Mouse (Mus musculus) cerebellum, adult 11 months (tissue): Measurements from ENCODE around the gene Nubp1.

Source experiments
- DNase-seq: peaks from one replicate; pipeline ENCODE4 v3.0.0; 2022

Gene Nubp1

DNA sequence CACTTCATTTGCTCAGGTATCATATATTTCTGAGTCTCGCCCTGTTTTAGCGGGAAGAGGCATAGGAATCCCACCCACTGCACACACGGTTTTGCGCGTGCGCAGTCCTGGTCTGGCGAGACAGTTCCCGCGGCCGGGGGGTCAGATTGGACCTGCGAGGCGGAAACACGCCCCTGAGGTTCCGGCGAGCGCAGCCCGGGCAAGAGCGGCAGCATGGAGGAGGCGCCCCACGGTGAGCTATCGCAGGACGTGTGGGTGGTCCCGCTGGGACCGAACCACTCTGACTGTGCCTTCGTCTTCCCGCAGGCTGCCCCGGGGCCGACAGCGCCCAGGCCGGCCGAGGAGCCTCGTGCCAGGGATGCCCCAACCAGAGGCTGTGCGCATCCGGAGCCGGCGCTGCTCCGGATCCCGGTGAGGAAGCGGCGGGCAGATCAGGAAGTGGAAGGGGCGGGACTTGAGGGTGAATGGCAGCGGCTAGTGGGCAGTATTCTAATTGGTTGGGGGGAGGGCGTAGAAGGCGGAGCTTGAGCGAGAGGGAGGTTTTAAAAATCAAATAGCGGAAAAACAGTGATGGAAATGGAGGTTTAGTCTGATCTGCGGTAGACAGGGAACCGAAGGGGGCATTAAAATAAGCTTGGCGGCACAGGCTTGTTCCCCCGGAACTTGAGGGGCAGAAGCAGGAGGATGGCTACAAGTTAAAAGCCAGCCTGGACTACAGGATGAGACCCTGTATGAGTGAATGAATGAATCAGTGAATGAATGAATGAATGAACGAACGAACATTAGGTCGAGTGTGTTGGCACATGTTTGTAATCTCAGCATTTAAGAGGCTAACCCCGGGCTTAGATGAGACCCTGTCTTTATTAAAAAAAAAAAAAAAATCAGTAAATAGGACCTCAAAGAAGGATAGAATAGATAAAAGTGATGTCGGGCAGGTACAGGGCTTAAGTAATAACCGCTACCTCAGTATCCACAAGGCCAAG lies at the start of gene Nubp1:
Gene Nubp1, plus strand, starts transcription at position 185 of the 983 bp plus-strand sequence.
- DNase-seq, result peak; percentile 95

DNA sequence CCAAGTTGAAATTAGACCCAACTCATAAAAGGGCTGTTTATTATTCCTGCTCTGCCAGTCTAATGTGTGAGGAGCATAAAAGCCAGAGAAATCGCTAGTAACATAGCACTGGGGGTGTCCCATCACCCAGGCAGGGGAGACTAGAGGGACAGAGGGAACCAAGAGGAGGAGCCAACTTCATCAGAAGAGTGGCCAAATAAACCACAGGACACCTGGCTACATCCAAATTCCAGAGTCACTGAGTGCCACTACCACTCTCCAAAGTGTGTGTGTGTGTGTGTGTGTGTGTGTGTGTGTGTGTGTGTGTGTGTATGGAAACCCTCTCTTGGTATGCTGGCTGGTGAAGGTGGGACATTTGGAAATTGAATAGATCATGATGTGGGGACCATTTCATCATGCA lies 48.7 kb upstream of the Nubp1 start:
- DNase-seq, result no peak

- DNase-seq, result no peak
Observed at GRCm38 (mm10) chr16:10365796-10366195, 46.0 kb upstream of the Nubp1 start.

GRCm38 (mm10) chr16:10366240-10367217 lies 45.2 kb upstream of the Nubp1 start:
- DNase-seq, result no peak

- DNase-seq, result no peak
Observed at GRCm38 (mm10) chr16:10369468-10369934, 42.2 kb upstream of the Nubp1 start.

- DNase-seq, result no peak
Observed at GRCm38 (mm10) chr16:10369996-10370395, 41.8 kb upstream of the Nubp1 start.

DNA sequence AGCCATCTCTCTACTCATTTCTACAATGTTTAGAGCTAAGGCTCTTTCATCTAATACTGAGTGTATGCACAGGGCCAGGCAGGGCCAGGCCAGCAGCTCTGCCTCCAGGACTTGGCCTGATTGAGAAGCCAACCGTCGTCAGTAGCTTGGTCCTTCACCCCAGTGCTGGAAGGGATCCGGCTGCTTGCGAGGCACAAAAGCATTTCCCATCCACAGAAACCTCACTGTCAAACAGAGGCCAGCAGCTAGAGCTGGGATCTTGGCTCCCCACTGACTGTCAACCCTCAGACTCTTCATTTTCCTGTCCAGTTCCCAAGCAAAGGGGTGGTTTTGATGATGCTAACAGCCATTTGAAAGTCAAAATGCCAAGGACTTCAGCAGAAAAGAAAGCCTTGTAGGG lies 39.4 kb upstream of the Nubp1 start:
- DNase-seq, result no peak

DNA sequence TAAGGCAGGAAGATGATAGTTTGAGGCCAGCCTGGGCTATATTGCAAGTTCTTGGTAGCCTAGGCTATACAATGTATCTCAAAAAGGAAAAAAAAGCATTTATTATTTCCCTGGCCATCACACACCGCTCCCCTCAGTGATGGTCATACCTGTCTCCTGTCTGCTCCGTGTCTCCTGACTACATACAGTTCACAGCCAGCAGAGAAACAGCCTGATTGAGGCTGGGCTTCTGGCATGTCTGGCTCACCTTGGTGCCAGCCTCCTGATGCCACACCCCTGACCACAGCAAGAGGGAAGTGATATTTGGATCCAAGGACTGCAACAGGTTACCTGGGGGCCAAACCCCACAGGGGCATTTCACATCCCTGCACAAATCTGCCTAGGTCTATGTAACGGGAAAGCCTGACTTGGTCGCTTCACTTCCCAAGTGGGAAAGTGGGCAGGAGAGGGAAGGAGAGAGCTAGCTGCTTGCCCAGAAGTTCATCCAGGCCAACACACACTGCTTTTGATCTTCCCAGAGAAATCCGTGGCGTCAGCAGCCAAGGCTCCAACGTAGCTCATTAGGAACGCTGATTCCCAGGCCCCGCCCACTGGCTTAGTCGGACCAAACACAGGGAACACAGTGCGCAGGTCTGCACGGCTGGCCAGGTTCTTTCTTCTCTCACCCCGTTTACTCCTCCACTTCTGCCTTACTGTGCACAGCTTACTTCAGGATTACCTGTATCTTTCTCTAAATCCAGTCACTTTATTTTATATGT lies 37.3 kb upstream of the Nubp1 start:
- no peak for DNase-seq

GRCm38 (mm10) chr16:10377286-10377685 lies 34.5 kb upstream of the Nubp1 start:
- no peak for DNase-seq

DNA sequence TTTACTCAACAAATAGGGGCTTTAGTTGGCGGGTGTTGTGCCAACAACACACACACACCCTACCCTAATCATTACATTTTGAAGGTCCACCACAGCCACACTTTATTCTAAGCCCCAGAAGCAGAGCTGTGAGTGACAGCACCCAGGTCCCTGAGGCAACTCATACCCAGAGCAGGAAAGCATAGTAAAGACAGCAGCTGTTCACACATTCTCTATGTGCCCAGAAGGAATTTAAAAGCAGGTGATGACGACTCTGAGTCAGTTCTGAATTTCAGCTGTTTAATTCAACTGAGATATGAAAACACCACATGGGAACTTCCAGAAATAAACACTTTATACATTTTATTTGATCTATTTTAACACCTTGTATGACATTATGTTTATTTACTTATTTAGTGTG lies 32.2 kb upstream of the Nubp1 start:
- DNase-seq, result no peak

- DNase-seq, result no peak
Observed at GRCm38 (mm10) chr16:10384060-10384497, 27.7 kb upstream of the Nubp1 start.

DNA sequence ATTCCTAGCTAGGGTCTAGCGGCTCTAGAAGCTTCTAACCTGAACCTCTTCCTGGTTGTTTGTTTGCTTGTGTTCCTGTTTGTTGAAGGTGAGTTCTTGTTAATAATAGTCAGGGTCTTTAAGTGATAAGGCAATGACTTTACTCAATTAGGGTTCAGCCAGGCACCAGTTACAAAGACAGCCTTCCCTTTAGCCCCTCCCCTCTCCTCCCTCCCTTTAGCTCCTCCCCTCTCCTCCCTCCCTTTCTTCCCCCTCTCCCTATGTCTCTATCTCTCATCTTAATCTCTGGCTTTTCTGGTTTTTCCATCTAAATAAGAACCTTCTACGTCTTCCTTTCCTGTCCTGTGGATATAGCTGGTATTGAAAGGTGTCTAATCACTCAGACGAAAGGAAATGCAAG lies 27.2 kb upstream of the Nubp1 start:
- no peak for DNase-seq

DNA sequence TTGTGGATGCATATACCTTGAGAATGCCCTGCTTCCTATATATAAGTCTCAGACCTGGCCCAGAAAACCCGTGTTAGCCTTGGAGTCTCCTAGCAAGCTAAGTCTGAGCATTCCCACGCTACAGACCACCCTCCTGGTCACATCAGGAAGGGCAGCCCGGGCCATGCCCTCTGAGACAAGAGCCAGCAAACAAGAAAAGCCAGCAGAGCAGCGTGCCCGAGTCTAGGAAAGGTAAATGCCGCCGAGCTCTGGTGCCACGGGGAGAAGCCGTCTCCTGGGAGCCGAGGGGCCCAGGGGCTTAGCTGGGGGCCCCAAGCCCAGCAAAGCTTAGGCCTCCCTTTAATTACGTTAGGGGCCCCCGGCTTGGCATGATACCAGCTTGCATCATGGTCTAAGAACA lies 26.5 kb upstream of the Nubp1 start:
- no peak for DNase-seq

DNA sequence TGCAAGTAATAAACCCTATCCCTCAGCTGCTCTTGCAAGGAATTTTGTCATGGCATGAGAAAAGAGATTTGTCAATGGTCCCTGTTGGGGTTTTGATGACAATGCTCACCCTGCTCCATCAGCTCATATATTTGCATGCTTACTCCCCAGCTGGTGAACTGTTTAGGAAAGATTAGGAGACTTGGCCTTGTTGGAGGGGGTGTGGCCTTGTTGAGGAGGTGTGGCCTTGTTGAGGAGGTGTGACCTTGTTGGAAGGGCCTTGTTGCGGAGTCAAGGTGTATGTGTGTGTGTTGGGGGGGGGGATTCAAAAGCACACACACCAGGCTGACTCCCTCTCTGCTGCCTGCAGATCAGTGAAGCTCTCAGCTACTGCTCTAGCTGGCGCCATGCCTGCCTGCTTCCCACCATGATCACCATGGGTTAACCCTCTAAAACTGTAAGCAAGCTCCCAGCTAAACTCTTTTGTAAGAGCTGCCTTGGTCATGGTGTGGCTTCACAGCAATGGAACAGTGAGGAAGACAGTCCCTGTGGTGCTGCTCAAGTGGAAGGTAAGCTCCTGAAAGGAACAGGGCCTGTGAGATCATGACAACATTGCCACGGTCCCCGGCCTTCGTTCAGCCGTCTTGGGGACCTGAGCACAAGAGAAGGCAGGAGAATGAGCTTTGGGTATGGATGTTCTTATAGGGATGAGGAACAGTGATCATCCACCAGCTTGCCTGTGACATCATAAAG lies 22.9 kb upstream of the Nubp1 start:
- no peak for DNase-seq

- no peak for DNase-seq
Observed at GRCm38 (mm10) chr16:10392587-10392986, 19.2 kb upstream of the Nubp1 start.

DNA sequence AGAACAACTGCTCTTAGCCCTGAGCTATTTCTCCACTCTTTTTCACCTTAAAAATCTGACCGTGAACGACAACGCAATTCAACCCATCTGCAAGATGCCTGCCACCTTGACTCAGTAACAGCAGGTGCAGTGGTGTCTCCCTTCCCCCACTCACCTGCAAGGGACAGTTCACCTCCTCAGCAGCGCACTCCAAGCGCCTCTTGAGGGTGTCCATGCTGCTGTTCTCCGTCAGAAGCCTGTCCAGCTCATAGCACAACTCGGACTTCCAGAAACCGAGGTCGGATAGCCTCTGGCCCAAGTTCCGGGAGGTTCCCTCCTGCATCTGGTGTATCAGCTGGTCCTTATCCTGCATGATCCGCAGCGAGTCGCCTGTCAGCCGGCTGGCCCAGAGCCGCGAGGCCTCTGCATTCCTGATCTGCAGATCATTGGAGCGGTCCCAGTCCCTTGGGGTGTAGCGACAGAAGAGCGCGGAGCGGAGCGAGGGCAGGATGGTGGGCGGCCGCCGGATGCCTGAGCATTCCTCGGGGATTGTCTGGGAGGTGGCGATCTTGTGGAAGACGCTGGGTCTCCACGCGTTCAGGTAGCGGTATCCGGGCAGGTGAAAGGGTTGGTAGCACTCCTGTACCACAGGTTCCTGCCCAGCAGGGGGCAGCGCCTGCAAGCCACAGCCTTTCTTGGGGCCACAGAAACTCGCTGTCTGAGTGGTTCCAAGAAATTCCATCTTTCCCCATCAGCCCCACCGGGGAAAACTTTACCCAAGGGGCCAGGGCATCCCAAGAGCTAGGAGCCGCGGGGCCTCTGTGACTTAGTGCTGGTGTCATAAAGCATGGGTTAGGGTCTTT lies 16.8 kb upstream of the Nubp1 start, which contains the start of gene Tekt5:
Gene Tekt5, minus strand, starts transcription at position 792 of the 842 bp plus-strand sequence.
- no peak for DNase-seq

DNA sequence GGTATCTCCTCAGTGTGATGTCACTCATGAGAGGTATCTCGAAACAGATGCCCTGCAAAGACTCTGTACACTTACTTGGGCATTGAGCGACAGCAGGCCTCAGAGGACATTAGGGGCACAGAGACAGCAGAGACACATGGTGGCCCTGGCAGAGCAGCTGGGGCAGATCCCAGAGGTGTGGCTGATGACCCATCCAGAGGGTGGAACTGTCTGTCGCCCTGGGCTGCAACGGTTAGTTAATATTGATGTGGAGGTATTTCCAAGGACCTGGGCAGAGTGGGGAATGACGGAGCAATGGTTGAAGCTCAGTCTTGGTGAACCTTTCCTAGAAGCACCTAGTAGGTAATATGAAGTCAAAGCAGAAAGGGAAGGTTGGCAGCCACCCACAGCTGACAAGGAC lies 13.0 kb upstream of the Nubp1 start:
- no peak for DNase-seq

DNA sequence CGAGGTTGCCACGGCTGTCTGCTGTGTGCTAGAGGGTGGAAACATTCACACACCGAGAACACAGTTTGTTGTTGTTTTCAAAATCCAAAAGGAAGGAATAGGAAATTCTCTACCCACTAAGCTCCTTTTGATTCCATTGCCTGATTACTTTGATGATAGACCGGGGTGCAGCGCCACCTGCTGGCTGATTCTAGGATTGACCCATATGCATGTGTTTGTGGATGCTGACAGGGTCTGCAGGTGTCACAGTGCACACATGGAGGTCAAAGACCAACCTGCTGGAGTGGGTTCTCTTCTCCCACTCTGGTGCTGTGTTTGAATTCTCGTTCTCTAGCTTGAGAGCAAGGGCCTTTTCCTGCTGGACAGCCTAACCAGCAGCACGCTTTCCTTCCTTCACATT lies 12.6 kb upstream of the Nubp1 start:
- peak; percentile 72 for DNase-seq

- DNase-seq, result peak; percentile 74
Observed at GRCm38 (mm10) chr16:10415976-10416375, 4.2 kb downstream of the Nubp1 start.

- no peak for DNase-seq
Observed at GRCm38 (mm10) chr16:10416866-10417265, 5.1 kb downstream of the Nubp1 start.
